Mouse (Mus musculus) T-helper 2 cell (primary cell): ENCODE data around the gene Trappc1.

Source experiments
- in situ Hi-C: fragments of 300-600 bp; cut with MboI, MseI; formaldehyde crosslinking; loops from one replicate; pipeline ENCODE4 v1.15.1; 2025; ENCODE audit warnings: high pct_unique_total_duplicates

Gene Trappc1

DNA sequence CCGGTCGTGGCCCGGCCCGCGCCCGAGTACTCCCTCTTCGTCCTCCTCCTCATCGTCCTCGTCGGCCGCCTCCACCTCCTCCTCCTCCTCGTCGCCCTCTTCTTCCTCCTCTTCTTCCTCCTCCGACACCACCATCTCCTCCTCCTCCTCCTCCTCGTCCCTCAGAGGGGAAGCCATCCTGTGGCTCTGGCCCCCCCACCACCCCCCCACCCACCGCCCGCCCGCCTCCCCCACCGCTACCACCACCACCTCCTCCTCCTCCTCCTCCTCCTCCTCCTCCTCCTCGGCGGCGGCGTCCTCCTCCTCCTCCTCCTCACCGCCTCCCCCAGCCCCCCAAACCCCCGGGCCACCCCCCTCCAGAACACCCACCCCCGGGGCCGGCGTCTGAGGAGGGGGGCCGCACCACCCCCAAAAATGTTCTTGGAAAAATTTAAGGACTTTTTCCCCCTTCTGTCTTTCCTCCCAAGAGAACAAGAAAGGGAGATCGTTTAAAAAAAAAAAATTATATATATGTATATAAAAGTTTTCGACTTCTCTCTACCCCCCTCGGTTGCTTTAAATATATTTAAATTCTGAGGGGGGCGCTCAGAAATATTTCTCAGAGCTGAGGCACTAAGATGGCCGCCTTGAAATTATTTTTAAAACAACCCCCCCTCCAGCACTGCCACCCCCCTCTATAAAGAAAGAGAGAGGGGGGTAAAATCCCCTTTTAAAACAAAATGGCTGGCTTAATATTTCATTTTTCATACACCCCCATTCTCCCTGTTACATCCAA, 45.6 kb downstream of the Trappc1 start, which contains the start of gene Chd3:
Chd3 (minus strand) TSS at position 192 of the 775 bp plus-strand sequence.
- in situ Hi-C loops = no loop called here

- in situ Hi-C loops = no loop called here
Observed at GRCm38 (mm10) chr11:69369990-69370816, 46.4 kb downstream of the Trappc1 start.

- in situ Hi-C loops = no loop called here
Observed at GRCm38 (mm10) chr11:69370817-69371215, 47.0 kb downstream of the Trappc1 start.

- in situ Hi-C loops = no loop called here
Observed at GRCm38 (mm10) chr11:69371601-69372000, 47.8 kb downstream of the Trappc1 start.

DNA sequence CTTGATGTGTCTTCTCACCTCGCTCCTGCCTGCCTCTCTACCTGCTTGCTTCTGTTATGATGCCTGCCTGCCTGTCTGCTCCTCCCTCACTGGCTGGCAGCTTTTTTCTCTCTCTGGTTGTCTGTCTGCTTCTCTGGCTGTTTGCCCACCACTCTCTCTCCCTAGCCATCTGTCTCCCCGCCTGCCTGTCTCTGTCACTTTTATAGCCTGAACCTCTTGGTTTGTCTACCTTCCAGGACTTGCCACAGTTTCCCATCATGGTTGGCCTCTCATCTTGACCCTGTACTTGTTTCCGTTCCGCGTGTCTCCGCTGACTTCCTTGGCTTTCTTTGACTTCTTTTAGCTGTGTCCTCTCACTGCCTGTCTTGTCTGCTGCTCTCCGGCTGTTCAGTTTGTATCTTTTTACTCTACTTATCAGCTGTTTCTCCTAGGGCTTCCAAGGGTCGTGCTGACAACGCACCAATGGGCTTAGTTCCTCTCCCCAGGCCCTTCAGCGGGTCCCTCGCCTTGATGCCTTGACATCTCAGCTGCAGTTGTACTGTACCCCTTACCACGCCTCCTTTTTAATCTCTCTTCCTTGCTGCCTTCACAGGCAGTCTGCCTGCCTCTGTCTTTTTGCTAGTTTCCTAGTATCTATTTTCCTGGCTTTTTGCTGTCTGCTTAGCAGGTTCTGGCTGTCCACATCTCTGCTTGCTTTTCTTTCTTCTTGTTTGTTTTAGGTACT, 48.4 kb downstream of the Trappc1 start:
- in situ Hi-C loops = no loop called here

DNA sequence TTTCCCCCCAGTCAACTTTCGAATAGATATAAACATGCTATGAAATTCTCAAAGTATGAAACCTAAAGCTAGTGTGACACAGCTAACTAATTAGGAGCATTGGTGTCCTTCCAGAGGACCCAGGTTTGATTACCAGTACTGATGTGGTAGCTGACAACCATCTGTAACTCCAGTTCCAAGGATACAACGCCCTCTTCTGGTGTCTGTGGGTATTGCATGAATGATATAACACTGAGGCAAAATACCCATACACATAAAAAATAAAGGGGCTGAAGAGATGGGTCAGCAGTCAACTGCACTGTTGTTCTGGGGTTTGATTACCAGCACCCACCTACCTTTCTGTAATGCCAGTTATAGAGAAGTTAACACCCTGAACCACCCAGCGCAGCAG, 49.0 kb downstream of the Trappc1 start:
- in situ Hi-C loops = no loop called here

- in situ Hi-C loops = no loop called here
Observed at GRCm38 (mm10) chr11:69373223-69373965, 49.6 kb downstream of the Trappc1 start.
